Comparison of ENCODE assay signal across 27 mouse cellular contexts in the genomic region with DNA sequence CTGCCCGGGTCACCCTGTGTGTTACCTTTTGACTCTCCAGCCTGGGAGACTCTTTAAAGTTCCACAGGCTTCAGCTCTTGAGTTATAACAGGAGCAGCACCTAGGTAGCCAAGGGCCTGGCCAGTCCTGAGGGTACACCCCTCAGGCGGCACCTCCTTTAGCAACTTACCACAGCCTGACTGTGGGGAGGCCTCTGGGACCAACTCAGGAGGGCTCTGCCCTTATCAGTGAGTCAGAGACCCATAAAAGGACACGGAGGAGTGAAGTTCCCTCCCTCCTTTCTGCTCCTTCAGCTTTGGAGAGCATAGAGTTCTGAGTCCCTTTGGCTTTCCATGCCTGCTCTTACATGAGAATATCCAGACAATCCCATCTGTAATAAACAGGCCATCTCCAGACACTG.
DNase-seq lines count a peak whose midpoint lies in the region; ATAC-seq and TF ChIP-seq lines count a peak whose summit lies in the region.
"Had no signal": no experiment of that assay in that cellular context is flagged by ENCODE, and none has a peak within 500 bp of the region (broad histone marks: within the 10 kb centered on the region; RNA-seq: fewer than 3 reads in every experiment).

No protein-coding gene starts in this region.

- H3K9ac ChIP-seq in heart, embryonic 15.5 days = no peak overlapping the region
- no peak overlapping the region for H3K9ac ChIP-seq in limb, embryonic 12.5 days (replicated peaks)
- no peak overlapping the region for H3K9ac ChIP-seq in stomach, postnatal 0 days (ENCODE audit: low read length)
- H3K9ac ChIP-seq: embryonic facial prominence, embryonic 15.5 days; forebrain, embryonic 12.5 days; forebrain, postnatal 0 days; hindbrain, embryonic 12.5 days; liver, embryonic 12.5 days; liver, postnatal 0 days; midbrain, embryonic 13.5 days; neural tube, embryonic 13.5 days had no signal

- no peak for TF ChIP-seq CTCF in stomach, postnatal 0 days (IDR thresholded peaks at IDR 0.05; ENCODE audit: low read depth)

- no peak for DNase-seq in heart, embryonic 10.5 days (ENCODE audit: low spot score)
- no peak for DNase-seq in heart, adult 18-20 months
- DNase-seq in heart, postnatal 10 days = no peak
- DNase-seq in limb, embryonic 10.5 days (ENCODE audit: low spot score) = no peak
- no peak for DNase-seq in stomach, postnatal 0 days (ENCODE audit: low spot score)
- DNase-seq in cerebellum, postnatal 36 days = no peak
- DNase-seq: adrenal gland, adult 2 months; adrenal gland, postnatal 36 days; cerebellum, adult 18-20 months; cerebellum, postnatal 10 days; forebrain, postnatal 0 days; kidney, adult 18-20 months; kidney, postnatal 10 days; liver, postnatal 0 days; right cerebral cortex, postnatal 4 days had no signal

- H3K9me3 ChIP-seq in heart, embryonic 10.5 days = no peaks in the 10 kb centered on the region
- H3K9me3 ChIP-seq in heart, embryonic 15.5 days (replicated peaks) = no peaks in the 10 kb centered on the region
- no peaks in the 10 kb centered on the region for H3K9me3 ChIP-seq in limb, embryonic 12.5 days
- no peaks in the 10 kb centered on the region for H3K9me3 ChIP-seq in limb, embryonic 10.5 days (replicated peaks)
- H3K9me3 ChIP-seq in stomach, postnatal 0 days (ENCODE audit: control insufficient read depth, low read length) = no peaks in the 10 kb centered on the region
- H3K9me3 ChIP-seq: embryonic facial prominence, embryonic 15.5 days; forebrain, embryonic 12.5 days; hindbrain, embryonic 12.5 days; liver, embryonic 12.5 days; midbrain, embryonic 13.5 days; neural tube, embryonic 13.5 days had no signal

- no peak for TF ChIP-seq EP300 in stomach, postnatal 0 days (optimal IDR thresholded peaks at IDR 0.05)

- intact Hi-C loops in heart, postnatal 10 days (cut with DNase I) = no loop called here

- WGBS in heart, embryonic 10.5 days = 24% methylated on average over 3 of the region's 3 CpGs
- 20% methylated on average over 3 of the region's 3 CpGs for WGBS in heart, embryonic 15.5 days
- 42% methylated on average over 3 of the region's 3 CpGs for WGBS in limb, embryonic 12.5 days
- 32% methylated on average over 3 of the region's 3 CpGs for WGBS in limb, embryonic 10.5 days
- 38% methylated on average over 3 of the region's 3 CpGs for WGBS in stomach, postnatal 0 days

- ATAC-seq in heart, embryonic 15.5 days (replicated peaks; ENCODE audit: insufficient number of reproducible peaks, insufficient read depth, low FRiP score, low read depth) = 0 out of 2 replicates have a peak, but pooled peaks have one; percentile 50
- no peak for ATAC-seq in limb, embryonic 12.5 days (ENCODE audit: insufficient number of reproducible peaks, insufficient read depth, low FRiP score, low TSS enrichment, low read depth)
- ATAC-seq in stomach, postnatal 0 days (ENCODE audit: low FRiP score, low TSS enrichment) = peak; percentile 49; the same call in 1 of the 2 replicates
- ATAC-seq: activated CD4-positive, CD25-positive, alpha-beta regulatory T cell, adult 4 months; forebrain, postnatal 0 days; hindbrain, postnatal 0 days; liver, embryonic 12.5 days; liver, postnatal 0 days; midbrain, embryonic 13.5 days had no signal

- peak overlapping the region; percentile 79 for H3K27ac ChIP-seq in heart, embryonic 10.5 days
- H3K27ac ChIP-seq in heart, embryonic 15.5 days = peak overlapping the region; percentile 53; the same call in 1 of the 2 replicates
- peak overlapping the region; percentile 45; the same call in 1 of the 2 replicates for H3K27ac ChIP-seq in limb, embryonic 12.5 days
- H3K27ac ChIP-seq in limb, embryonic 10.5 days = no peak overlapping the region
- no peak overlapping the region for H3K27ac ChIP-seq in stomach, postnatal 0 days (replicated peaks)
- H3K27ac ChIP-seq: embryonic facial prominence, embryonic 15.5 days; forebrain, embryonic 12.5 days; hindbrain, embryonic 12.5 days; hindbrain, postnatal 0 days; left cerebral cortex, adult 2 months; liver, embryonic 12.5 days; macrophage; midbrain, embryonic 13.5 days; neural tube, embryonic 13.5 days had no signal

- H3K36me3 ChIP-seq in heart, embryonic 10.5 days = no peaks in the 10 kb centered on the region
- no peaks in the 10 kb centered on the region for H3K36me3 ChIP-seq in heart, embryonic 15.5 days
- H3K36me3 ChIP-seq in limb, embryonic 12.5 days = no peaks in the 10 kb centered on the region
- no peaks in the 10 kb centered on the region for H3K36me3 ChIP-seq in limb, embryonic 10.5 days
- H3K36me3 ChIP-seq in stomach, postnatal 0 days (ENCODE audit: control insufficient read depth, insufficient read depth, low read length) = no peaks in the 10 kb centered on the region
- H3K36me3 ChIP-seq: embryonic facial prominence, embryonic 15.5 days; forebrain, embryonic 12.5 days; hindbrain, embryonic 12.5 days; liver, embryonic 12.5 days; midbrain, embryonic 13.5 days; neural tube, embryonic 13.5 days had no signal

- no peak overlapping the region for H3K4me3 ChIP-seq in heart, embryonic 10.5 days
- H3K4me3 ChIP-seq in heart, embryonic 15.5 days = no peak overlapping the region
- H3K4me3 ChIP-seq in limb, embryonic 12.5 days (replicated peaks) = no peak overlapping the region
- no peak overlapping the region for H3K4me3 ChIP-seq in limb, embryonic 10.5 days
- no peak overlapping the region for H3K4me3 ChIP-seq in stomach, postnatal 0 days (ENCODE audit: low read depth, low read length)
- H3K4me3 ChIP-seq: embryonic facial prominence, embryonic 15.5 days; forebrain, embryonic 12.5 days; hindbrain, embryonic 12.5 days; left cerebral cortex, adult 2 months; liver, embryonic 12.5 days; midbrain, embryonic 13.5 days; neural tube, embryonic 13.5 days had no signal

- peaks cover 41% of the 10 kb centered on the region for H3K4me1 ChIP-seq in heart, embryonic 10.5 days
- H3K4me1 ChIP-seq in heart, embryonic 15.5 days (replicated peaks) = peaks cover 16% of the 10 kb centered on the region
- H3K4me1 ChIP-seq in limb, embryonic 12.5 days (replicated peaks) = peaks cover 11% of the 10 kb centered on the region
- H3K4me1 ChIP-seq in limb, embryonic 10.5 days = peaks cover 31% of the 10 kb centered on the region
- H3K4me1 ChIP-seq in stomach, postnatal 0 days (replicated peaks; ENCODE audit: control insufficient read depth, insufficient read depth) = no peaks in the 10 kb centered on the region
- H3K4me1 ChIP-seq: embryonic facial prominence, embryonic 15.5 days; liver, embryonic 12.5 days had no signal

- peaks cover 10% of the 10 kb centered on the region; the same call in 1 of the 2 replicates for H3K27me3 ChIP-seq in heart, embryonic 10.5 days (ENCODE audit: insufficient read depth, poor library complexity, severe bottlenecking)
- H3K27me3 ChIP-seq in heart, embryonic 15.5 days = no peaks in the 10 kb centered on the region
- no peaks in the 10 kb centered on the region; the same call in 1 of the 2 replicates for H3K27me3 ChIP-seq in limb, embryonic 12.5 days
- H3K27me3 ChIP-seq in limb, embryonic 10.5 days (ENCODE audit: low read depth, poor library complexity, severe bottlenecking) = no peaks in the 10 kb centered on the region
- H3K27me3 ChIP-seq in stomach, postnatal 0 days (ENCODE audit: control insufficient read depth, insufficient read depth, low read length) = no peaks in the 10 kb centered on the region
- H3K27me3 ChIP-seq: embryonic facial prominence, embryonic 15.5 days; hindbrain, embryonic 12.5 days; liver, embryonic 12.5 days; neural tube, embryonic 13.5 days had no signal

- no peak overlapping the region for H3K4me2 ChIP-seq in heart, embryonic 15.5 days
- no peak overlapping the region for H3K4me2 ChIP-seq in limb, embryonic 12.5 days
- H3K4me2 ChIP-seq in stomach, postnatal 0 days (replicated peaks; ENCODE audit: low read depth) = no peak overlapping the region
- H3K4me2 ChIP-seq: embryonic facial prominence, embryonic 15.5 days; forebrain, embryonic 12.5 days; hindbrain, embryonic 12.5 days; liver, embryonic 12.5 days; midbrain, embryonic 13.5 days; neural tube, embryonic 13.5 days had no signal

Comparison
In these comparisons a context has a peak if more than half of its experiments do, and no peak if none do; other contexts are left out.
1. H3K27ac ChIP-seq: peak in heart, embryonic 10.5 days (single experiment), heart, embryonic 15.5 days (single experiment) and limb, embryonic 12.5 days (single experiment); none in limb, embryonic 10.5 days (single experiment) and stomach, postnatal 0 days (single experiment).